In the genomic region with DNA sequence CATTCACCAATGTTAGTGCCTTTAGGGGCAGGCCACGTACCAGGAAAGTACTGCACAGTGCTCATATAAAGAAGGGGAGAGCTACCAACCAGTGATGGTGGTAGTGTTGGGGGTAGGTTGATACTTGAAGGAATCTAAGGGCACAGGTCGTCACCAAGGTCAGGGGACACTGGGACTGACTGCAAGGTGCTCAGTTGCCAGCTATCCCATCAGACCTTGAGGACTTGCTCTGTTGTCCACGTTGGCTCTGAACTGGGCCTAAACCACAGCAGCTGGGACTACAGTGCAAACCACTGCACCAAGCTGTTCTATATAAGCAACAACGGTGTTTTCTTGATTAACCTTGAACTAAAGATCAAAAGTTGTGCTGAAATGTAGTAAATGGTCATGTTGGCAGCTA, we compare ENCODE assay signal across 37 mouse cellular contexts. TPM values are rescaled to one million over a fixed set of nuclear protein-coding genes. Genes with fewer than 3 reads are reported as not detected.
"Had no signal": no experiment of that assay in that cellular context is flagged by ENCODE, and none has a peak within 500 bp of the region (broad histone marks: within the 10 kb centered on the region; RNA-seq: fewer than 3 reads in every experiment).

No protein-coding gene starts in this region.

- H3K4me1 ChIP-seq: embryonic facial prominence, embryonic 12.5 days; embryonic facial prominence, embryonic 13.5 days; forebrain, embryonic 10.5 days; forebrain, embryonic 12.5 days; forebrain, embryonic 13.5 days had no signal

- ATAC-seq: forebrain, embryonic 13.5 days; forebrain, embryonic 14.5 days; forebrain, embryonic 15.5 days; forebrain, embryonic 16.5 days; forebrain, postnatal 0 days had no signal

- DNase-seq: cerebellum, adult 9-10 months; cerebellum, adult 9-11 months; cerebellum, postnatal 10 days; cerebellum, postnatal 14 days; cerebellum, postnatal 25 days; cerebellum, postnatal 36 days; embryo, embryonic 11 days; forebrain, postnatal 0 days; gastrocnemius, adult 2 months; gastrocnemius, postnatal 10 days; gastrocnemius, postnatal 14 days; gastrocnemius, postnatal 25 days; gastrocnemius, postnatal 36 days; heart, adult 11 months; heart, adult 18-20 months; heart, adult 2 months had no signal

- H3K9ac ChIP-seq: embryonic facial prominence, embryonic 12.5 days; embryonic facial prominence, embryonic 13.5 days; embryonic facial prominence, embryonic 15.5 days; forebrain, embryonic 12.5 days; forebrain, embryonic 13.5 days; forebrain, embryonic 15.5 days; forebrain, postnatal 0 days had no signal

- H3K27ac ChIP-seq: embryonic facial prominence, embryonic 10.5 days; embryonic facial prominence, embryonic 12.5 days; embryonic facial prominence, embryonic 13.5 days; embryonic facial prominence, embryonic 15.5 days; forebrain, embryonic 10.5 days; forebrain, embryonic 12.5 days; forebrain, embryonic 13.5 days; forebrain, embryonic 15.5 days; gastrocnemius, adult 2 months; heart, adult 2 months had no signal

- H3K9me3 ChIP-seq: embryonic facial prominence, embryonic 10.5 days; embryonic facial prominence, embryonic 12.5 days; embryonic facial prominence, embryonic 13.5 days; embryonic facial prominence, embryonic 15.5 days; forebrain, embryonic 10.5 days; forebrain, embryonic 12.5 days; forebrain, embryonic 13.5 days; forebrain, embryonic 15.5 days had no signal

- H3K4me2 ChIP-seq: embryonic facial prominence, embryonic 12.5 days; embryonic facial prominence, embryonic 13.5 days; embryonic facial prominence, embryonic 15.5 days; forebrain, embryonic 12.5 days; forebrain, embryonic 13.5 days; forebrain, embryonic 15.5 days had no signal

- H3K27me3 ChIP-seq: embryonic facial prominence, embryonic 12.5 days; embryonic facial prominence, embryonic 13.5 days; embryonic facial prominence, embryonic 15.5 days; forebrain, embryonic 12.5 days; forebrain, embryonic 13.5 days; forebrain, embryonic 15.5 days had no signal

- H3K4me3 ChIP-seq: embryonic facial prominence, embryonic 10.5 days; embryonic facial prominence, embryonic 12.5 days; embryonic facial prominence, embryonic 13.5 days; embryonic facial prominence, embryonic 15.5 days; erythroblast, embryonic 14.5 days; forebrain, embryonic 10.5 days; forebrain, embryonic 12.5 days; forebrain, embryonic 13.5 days; forebrain, embryonic 15.5 days; gastrocnemius, adult 2 months; heart, adult 2 months had no signal

RNA-seq across cellular contexts. Expression of gene Gm12248, which starts 30.3 kb away (rescaled TPM):
- total RNA-seq: common myeloid progenitor, adult 5-6 weeks; forebrain, postnatal 0 days; gastrocnemius, adult 18-20 months; gastrocnemius, adult 2 months; gastrocnemius, adult 8-10 months; gastrocnemius, postnatal 10 days; gastrocnemius, postnatal 14 days; gastrocnemius, postnatal 25 days; gastrocnemius, postnatal 36 days; gastrocnemius, postnatal 4 days; heart, adult 18-20 months; heart, adult 2 months; heart, adult 8-10 months had no signal
- polyA plus RNA-seq: cortical plate, adult 2 months; embryonic facial prominence, embryonic 10.5 days; embryonic facial prominence, embryonic 11.5 days; embryonic facial prominence, embryonic 12.5 days; embryonic facial prominence, embryonic 13.5 days; embryonic facial prominence, embryonic 14.5 days; embryonic facial prominence, embryonic 15.5 days; erythroblast, embryonic 14.5 days; forebrain, embryonic 10.5 days; forebrain, embryonic 11.5 days; forebrain, embryonic 12.5 days; forebrain, embryonic 14.5 days; forebrain, embryonic 15.5 days; forebrain, embryonic 16.5 days; forebrain, postnatal 0 days; frontal cortex, adult 2 months; heart, adult 2 months had no signal
